Mouse (Mus musculus) WW6 (cell line): ENCODE measurements around the gene 1110004F10Rik.

Source experiments
- DNase-seq: peaks from one replicate; pipeline ENCODE4 v3.0.0-alpha.2; 2013; ENCODE audit warnings: low read depth, low spot score

The 1110004F10Rik gene

GRCm38 (mm10) chr7:116093466-116093850, 54.3 kb downstream of the 1110004F10Rik start:
- DNase-seq, result no peak

GRCm38 (mm10) chr7:116099952-116100528, 60.8 kb downstream of the 1110004F10Rik start:
- DNase-seq, result no peak

- no peak for DNase-seq
Observed at GRCm38 (mm10) chr7:116103091-116103490, 63.9 kb downstream of the 1110004F10Rik start.

- no peak for DNase-seq
Observed at GRCm38 (mm10) chr7:116110661-116111060, 71.5 kb downstream of the 1110004F10Rik start.

- DNase-seq, result no peak
Observed at GRCm38 (mm10) chr7:116111546-116111945, 72.3 kb downstream of the 1110004F10Rik start.

GRCm38 (mm10) chr7:116115216-116115930, 76.2 kb downstream of the 1110004F10Rik start:
- no peak for DNase-seq

- DNase-seq, result no peak
Observed at GRCm38 (mm10) chr7:116115991-116116390, 76.8 kb downstream of the 1110004F10Rik start.

GRCm38 (mm10) chr7:116119306-116119857, 80.2 kb downstream of the 1110004F10Rik start:
- no peak for DNase-seq

- DNase-seq, result no peak
Observed at GRCm38 (mm10) chr7:116120737-116121136, 81.5 kb downstream of the 1110004F10Rik start.

GRCm38 (mm10) chr7:116121202-116121601, 82.0 kb downstream of the 1110004F10Rik start:
- no peak for DNase-seq

- no peak for DNase-seq
Observed at GRCm38 (mm10) chr7:116122981-116123596, 83.9 kb downstream of the 1110004F10Rik start.

- DNase-seq, result no peak
Observed at GRCm38 (mm10) chr7:116123597-116123985, 84.4 kb downstream of the 1110004F10Rik start.

- DNase-seq, result no peak
Observed at GRCm38 (mm10) chr7:116124057-116124456, 84.9 kb downstream of the 1110004F10Rik start.

GRCm38 (mm10) chr7:116125671-116126070, 86.5 kb downstream of the 1110004F10Rik start:
- no peak for DNase-seq

GRCm38 (mm10) chr7:116127052-116127451, 87.9 kb downstream of the 1110004F10Rik start:
- no peak for DNase-seq

- no peak for DNase-seq
Observed at GRCm38 (mm10) chr7:116128286-116128685, 89.1 kb downstream of the 1110004F10Rik start.

- DNase-seq, result no peak
Observed at GRCm38 (mm10) chr7:116129374-116129773, 90.2 kb downstream of the 1110004F10Rik start.

- no peak for DNase-seq
Observed at GRCm38 (mm10) chr7:116131390-116131789, 92.2 kb downstream of the 1110004F10Rik start.

- peak; percentile 46 for DNase-seq
Observed at GRCm38 (mm10) chr7:116132078-116132477, 92.9 kb downstream of the 1110004F10Rik start.

GRCm38 (mm10) chr7:116134413-116135292, 95.5 kb downstream of the 1110004F10Rik start:
- DNase-seq, result no peak

- no peak for DNase-seq
Observed at GRCm38 (mm10) chr7:116137149-116137548, 98.0 kb downstream of the 1110004F10Rik start.
